ENCODE assay signal across 9 mouse cellular contexts in the genomic region with DNA sequence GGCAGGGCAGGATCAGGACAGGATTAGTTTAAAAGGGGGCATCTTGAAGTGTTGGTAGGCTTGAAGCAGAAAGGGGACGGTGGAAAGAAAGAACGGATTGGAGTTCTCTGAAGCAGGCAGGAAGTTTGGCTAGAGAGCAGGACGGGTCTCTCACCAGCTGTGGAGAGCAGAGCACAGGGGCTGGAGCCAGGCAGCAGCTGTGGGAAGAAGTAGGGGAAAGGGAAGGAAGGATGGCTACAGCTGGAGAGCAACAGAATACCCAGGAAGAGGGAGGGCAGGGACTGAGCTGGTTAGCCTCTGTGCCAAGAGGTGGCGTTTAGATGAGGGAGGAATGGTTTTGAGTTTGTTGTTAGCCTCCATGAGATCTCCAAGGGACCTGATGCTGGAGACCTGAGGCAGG. TPM values are rescaled to one million over a fixed set of nuclear protein-coding genes. Genes with fewer than 3 reads are reported as not detected.
DNase-seq lines count a peak whose midpoint lies in the region; ATAC-seq and TF ChIP-seq lines count a peak whose summit lies in the region.
"Had no signal": no experiment of that assay in that cellular context is flagged by ENCODE, and none has a peak within 500 bp of the region (broad histone marks: within the 10 kb centered on the region; RNA-seq: fewer than 3 reads in every experiment).

No protein-coding gene starts in this region.

- DNase-seq in heart, postnatal 10 days: peak; percentile 68 to 76
- DNase-seq in stomach, postnatal 0 days (ENCODE audit: low spot score): no peak
- no peak for DNase-seq in right cerebral cortex, postnatal 14 days
- DNase-seq in natural killer cell, adult 2 months (ENCODE audit: low spot score in 2 of 2): no peak
- no peak for DNase-seq in ovary, adult 18-20 months (ENCODE audit: low spot score)

- TF ChIP-seq CTCF in stomach, postnatal 0 days (IDR thresholded peaks at IDR 0.05; ENCODE audit: low read depth): no peak

- H3K36me3 ChIP-seq in megakaryocyte, embryonic 14.5 days (replicated peaks; ENCODE audit: low read length): peaks cover 27% of the 10 kb centered on the region
- no peaks in the 10 kb centered on the region for H3K36me3 ChIP-seq in lung, embryonic 15.5 days
- no peaks in the 10 kb centered on the region for H3K36me3 ChIP-seq in stomach, postnatal 0 days (ENCODE audit: control insufficient read depth, insufficient read depth, low read length)

- no peak overlapping the region for H3K9ac ChIP-seq in lung, embryonic 15.5 days
- H3K9ac ChIP-seq in stomach, postnatal 0 days (ENCODE audit: low read length): peak overlapping the region; percentile 4; the same call in 1 of the 2 replicates

- WGBS in lung, embryonic 15.5 days: 6% methylated on average over 4 of the region's 4 CpGs
- WGBS in stomach, postnatal 0 days: 21% methylated on average over 4 of the region's 4 CpGs

- H3K27ac ChIP-seq in lung, embryonic 15.5 days: peak overlapping the region; percentile 30; the same call in 1 of the 2 replicates
- H3K27ac ChIP-seq in stomach, postnatal 0 days (replicated peaks): no peak overlapping the region; the same call in 1 of the 2 replicates

- H3K27me3 ChIP-seq in megakaryocyte, embryonic 14.5 days (replicated peaks): no peaks in the 10 kb centered on the region
- H3K27me3 ChIP-seq in lung, embryonic 15.5 days: no peaks in the 10 kb centered on the region
- no peaks in the 10 kb centered on the region for H3K27me3 ChIP-seq in stomach, postnatal 0 days (ENCODE audit: control insufficient read depth, insufficient read depth, low read length)
- H3K27me3 ChIP-seq: Patski had no signal

- intact Hi-C loops in heart, postnatal 10 days (cut with DNase I): loop anchor here (1.0 to 5.0 kb wide), 2 partner anchors 24 to 65 kb away; no protein-coding TSS in a partner anchor

- TF ChIP-seq EP300 in stomach, postnatal 0 days (optimal IDR thresholded peaks at IDR 0.05): no peak

- H3K4me1 ChIP-seq in megakaryocyte, embryonic 14.5 days: peaks cover 71% of the 10 kb centered on the region
- H3K4me1 ChIP-seq in lung, embryonic 15.5 days: peaks cover 32% of the 10 kb centered on the region
- H3K4me1 ChIP-seq in stomach, postnatal 0 days (replicated peaks; ENCODE audit: control insufficient read depth, insufficient read depth): 0 out of 2 replicates have a peak, but pooled peaks cover 3% of the 10 kb centered on the region

- no peaks in the 10 kb centered on the region for H3K9me3 ChIP-seq in megakaryocyte, embryonic 14.5 days
- H3K9me3 ChIP-seq in lung, embryonic 15.5 days: no peaks in the 10 kb centered on the region
- no peaks in the 10 kb centered on the region for H3K9me3 ChIP-seq in stomach, postnatal 0 days (ENCODE audit: control insufficient read depth, low read length)

- ATAC-seq in megakaryocyte, adult 5-6 weeks (ENCODE audit: poor library complexity, severe bottlenecking): no peak
- peak; percentile 31; the same call in 1 of the 2 replicates for ATAC-seq in lung, embryonic 15.5 days (ENCODE audit: borderline replicate concordance, extremely low read depth, low FRiP score, low TSS enrichment)
- no peak; the same call in 1 of the 2 replicates for ATAC-seq in stomach, postnatal 0 days (ENCODE audit: low FRiP score, low TSS enrichment)
- ATAC-seq: Patski had no signal

- H3K4me3 ChIP-seq in megakaryocyte, embryonic 14.5 days (replicated peaks): peak overlapping the region; percentile 92
- H3K4me3 ChIP-seq in lung, embryonic 15.5 days: no peak overlapping the region
- H3K4me3 ChIP-seq in stomach, postnatal 0 days (ENCODE audit: low read depth, low read length): no peak overlapping the region

- H3K4me2 ChIP-seq in lung, embryonic 15.5 days: peak overlapping the region; percentile 33; the same call in 1 of the 2 replicates
- no peak overlapping the region; the same call in 1 of the 2 replicates for H3K4me2 ChIP-seq in stomach, postnatal 0 days (replicated peaks; ENCODE audit: low read depth)

RNA-seq across cellular contexts. Expression of a gene that starts 0.7 kb away (rescaled TPM):
- 294 and 346 TPM in 2 replicates for polyA plus RNA-seq in megakaryocyte, embryonic 14.5 days (2012; ENCODE audit: insufficient read depth, low replicate concordance)
- total RNA-seq in megakaryocyte, adult 5-6 weeks (2015): 0.67 and 0.73 TPM in 2 replicates
- total RNA-seq in megakaryocyte, adult 5-6 weeks (2017): 1.3 and 2.2 TPM in 2 replicates
- total RNA-seq in heart, postnatal 10 days (2021): 10 to 100 TPM; 45.6 to 48.4 TPM
- 17.7 and 19.7 TPM in 2 replicates for polyA plus RNA-seq in lung, embryonic 15.5 days (2015; fragmentation: Nextera tagmentation; extraction: Ambion mirVana)
- 12.8 and 13.7 TPM in 2 replicates for polyA plus RNA-seq in stomach, postnatal 0 days (2015; fragmentation: Nextera tagmentation; extraction: Ambion mirVana)

RNA-seq across cellular contexts. Expression of a gene that starts 29.1 kb away (rescaled TPM):
- polyA plus RNA-seq in megakaryocyte, embryonic 14.5 days (2012; ENCODE audit: insufficient read depth, low replicate concordance): 5.8 and 9.9 TPM in 2 replicates
- total RNA-seq in megakaryocyte, adult 5-6 weeks (2015): 46.4 and 55.3 TPM in 2 replicates
- total RNA-seq in megakaryocyte, adult 5-6 weeks (2017): 22.6 and 25.0 TPM in 2 replicates
- total RNA-seq in heart, postnatal 10 days (2021): 10 to 100 TPM; 44.9 to 45.7 TPM
- 37.7 and 39.7 TPM in 2 replicates for polyA plus RNA-seq in lung, embryonic 15.5 days (2015; fragmentation: Nextera tagmentation; extraction: Ambion mirVana)
- polyA plus RNA-seq in stomach, postnatal 0 days (2015; fragmentation: Nextera tagmentation; extraction: Ambion mirVana): 15.9 and 18.1 TPM in 2 replicates

RNA-seq across cellular contexts. Expression of a gene that starts 50.0 kb away (rescaled TPM):
- polyA plus RNA-seq in megakaryocyte, embryonic 14.5 days (2012; ENCODE audit: insufficient read depth, low replicate concordance): 25.7 and 74.9 TPM in 2 replicates
- total RNA-seq in megakaryocyte, adult 5-6 weeks (2015): 146 and 156 TPM in 2 replicates
- 369 and 388 TPM in 2 replicates for total RNA-seq in megakaryocyte, adult 5-6 weeks (2017)
- 100 to 1,000 TPM; 156 to 160 TPM for total RNA-seq in heart, postnatal 10 days (2021)
- 308 and 313 TPM in 2 replicates for polyA plus RNA-seq in lung, embryonic 15.5 days (2015; fragmentation: Nextera tagmentation; extraction: Ambion mirVana)
- 88.1 and 97.5 TPM in 2 replicates for polyA plus RNA-seq in stomach, postnatal 0 days (2015; fragmentation: Nextera tagmentation; extraction: Ambion mirVana)

Comparison
In these comparisons a context has a peak if more than half of its experiments do, and no peak if none do; other contexts are left out.
1. DNase-seq: peak in heart, postnatal 10 days (2 of 2); none in stomach, postnatal 0 days (single experiment), right cerebral cortex, postnatal 14 days (single experiment), natural killer cell, adult 2 months (0 of 2) and ovary, adult 18-20 months (single experiment).
2. RNA of a gene that starts 0.7 kb away (polyA plus RNA-seq): 294 to 346 TPM in megakaryocyte, embryonic 14.5 days; 17.7 to 19.7 TPM in lung, embryonic 15.5 days and 12.8 to 13.7 TPM in stomach, postnatal 0 days; every median in the first group is over 10 times any median in the second.